Mouse (Mus musculus) hematopoietic multipotent progenitor cell, adult 10-12 weeks (in vitro differentiated cells): ENCODE measurements around the gene Hist1h2ad. TPM values are rescaled to one million over a fixed set of nuclear protein-coding genes. Genes with fewer than 3 reads are reported as not detected.

ENCODE experiments used
- polyA plus RNA-seq: library from polyadenylated mRNA; stranded (reverse); fragments of >175 nt; gene quantifications from 2 replicates; pipeline ENCODE4 v1.2.3, GENCODE M21; 2012; ENCODE audit warnings: low replicate concordance

The Hist1h2ad gene
- polyA plus RNA-seq, 1 experiment, result 2.4 TPM

Other genes with a start within 250 kb of the Hist1h2ad start
- gene Zfp322a, start 205.2 kb upstream of the Hist1h2ad start, polyA plus RNA-seq, result 0.58 and 1.2 TPM in 2 replicates
- 4.2 and 5.2 TPM in 2 replicates for gene Abt1, start 150.5 kb upstream of the Hist1h2ad start, polyA plus RNA-seq
- gene Btn1a1, start 108.5 kb upstream of the Hist1h2ad start, polyA plus RNA-seq, result 0.04 TPM in 1 of 2 replicates, not detected in the other
- gene Btn2a2, start 85.5 kb upstream of the Hist1h2ad start, polyA plus RNA-seq, result not detected in 2 replicates
- gene Hist1h4h, start 43.3 kb upstream of the Hist1h2ad start, polyA plus RNA-seq, result 10.6 and 15.4 TPM in 2 replicates
- gene Hist1h2af, start 40.5 kb upstream of the Hist1h2ad start, polyA plus RNA-seq, result 44.2 and 69.4 TPM in 2 replicates
- gene Hist1h3g, start 39.0 kb upstream of the Hist1h2ad start, polyA plus RNA-seq, result 1.6 and 7.3 TPM in 2 replicates
- 0.36 and 0.54 TPM in 2 replicates for gene Hist1h2bh, start 31.0 kb upstream of the Hist1h2ad start, polyA plus RNA-seq
- 2.4 and 2.8 TPM in 2 replicates for gene Hist1h3f, start 30.3 kb upstream of the Hist1h2ad start, polyA plus RNA-seq
- gene Hist1h4f, start 22.7 kb upstream of the Hist1h2ad start, polyA plus RNA-seq, result 3.8 and 7.2 TPM in 2 replicates
- 0.55 and 0.68 TPM in 2 replicates for gene Hist1h1d, start 21.1 kb upstream of the Hist1h2ad start, polyA plus RNA-seq
- gene Hist1h3e, start 12.0 kb upstream of the Hist1h2ad start, polyA plus RNA-seq, result 3.2 and 3.6 TPM in 2 replicates
- gene Hist1h2ae, start 3.2 kb upstream of the Hist1h2ad start, polyA plus RNA-seq, result 4.8 and 7.7 TPM in 2 replicates
- 4.5 and 23.6 TPM in 2 replicates for gene Hist1h2bg, start 3.0 kb upstream of the Hist1h2ad start, polyA plus RNA-seq
- gene Hist1h2bf, start 185 bp upstream of the Hist1h2ad start, polyA plus RNA-seq, result 2.0 and 4.0 TPM in 2 replicates
- 0.33 and 1.7 TPM in 2 replicates for gene Hist1h3d, start 1.4 kb downstream of the Hist1h2ad start, polyA plus RNA-seq
- 12.3 and 12.6 TPM in 2 replicates for gene Hist1h4d, start 7.2 kb downstream of the Hist1h2ad start, polyA plus RNA-seq
- gene Hist1h2be, start 46.7 kb downstream of the Hist1h2ad start, polyA plus RNA-seq, result 1.4 and 1.7 TPM in 2 replicates
- 5.6 and 11.8 TPM in 2 replicates for gene Hist1h1e, start 48.2 kb downstream of the Hist1h2ad start, polyA plus RNA-seq
- gene Hist1h2ac, start 109.6 kb downstream of the Hist1h2ad start, polyA plus RNA-seq, result 0.80 and 1.2 TPM in 2 replicates
- gene Hist1h2bc, start 109.8 kb downstream of the Hist1h2ad start, polyA plus RNA-seq, result 10.2 and 11.3 TPM in 2 replicates
- not detected in 2 replicates for gene Hist1h1t, start 121.4 kb downstream of the Hist1h2ad start, polyA plus RNA-seq
- 2.4 and 2.5 TPM in 2 replicates for gene Hist1h4c, start 124.1 kb downstream of the Hist1h2ad start, polyA plus RNA-seq
- 12.7 and 34.4 TPM in 2 replicates for gene Hfe, start 136.5 kb downstream of the Hist1h2ad start, polyA plus RNA-seq
- 26.1 and 77.9 TPM in 2 replicates for gene Hist1h1c, start 164.4 kb downstream of the Hist1h2ad start, polyA plus RNA-seq
- gene Hist1h3c, start 171.2 kb downstream of the Hist1h2ad start, polyA plus RNA-seq, result 0.55 and 4.8 TPM in 2 replicates
- gene Hist1h2bb, start 172.4 kb downstream of the Hist1h2ad start, polyA plus RNA-seq, result 3.5 and 6.0 TPM in 2 replicates
- 4.8 and 6.2 TPM in 2 replicates for gene Hist1h2ab, start 176.7 kb downstream of the Hist1h2ad start, polyA plus RNA-seq
- 4.0 TPM in 1 of 2 replicates, not detected in the other for gene Hist1h3b, start 177.9 kb downstream of the Hist1h2ad start, polyA plus RNA-seq
- gene Hist1h4b, start 182.6 kb downstream of the Hist1h2ad start, polyA plus RNA-seq, result 4.4 and 10.3 TPM in 2 replicates
- 5.9 and 9.4 TPM in 2 replicates for gene Hist1h4a, start 186.8 kb downstream of the Hist1h2ad start, polyA plus RNA-seq
- 1.4 and 5.7 TPM in 2 replicates for gene Hist1h3a, start 188.0 kb downstream of the Hist1h2ad start, polyA plus RNA-seq
- 0.40 and 0.81 TPM in 2 replicates for gene Hist1h1a, start 189.3 kb downstream of the Hist1h2ad start, polyA plus RNA-seq
- gene Trim38, start 195.5 kb downstream of the Hist1h2ad start, polyA plus RNA-seq, result not detected in 2 replicates
- not detected in 2 replicates for gene Slc17a2, start 232.6 kb downstream of the Hist1h2ad start, polyA plus RNA-seq